Mouse (Mus musculus) stomach, postnatal 0 days (tissue): ENCODE measurements at regions not wholly inside any gene's neighbourhood (a gene's known extent, or its start where the extent isn't known, plus 50 kb on each side); places are given as distances from the start of the nearest gene placed in this dataset.

Source experiments
- CTCF ChIP-seq: IDR thresholded peaks from 2 replicates; pipeline ENCODE4 v1.5.1; 2016; ENCODE audit warnings: antibody characterized with exemption, low read depth, mild to moderate bottlenecking, moderate library complexity
- EP300 ChIP-seq: optimal IDR thresholded peaks from 2 replicates; pipeline ENCODE3; 2016; ENCODE audit warnings: antibody characterized with exemption

DNA sequence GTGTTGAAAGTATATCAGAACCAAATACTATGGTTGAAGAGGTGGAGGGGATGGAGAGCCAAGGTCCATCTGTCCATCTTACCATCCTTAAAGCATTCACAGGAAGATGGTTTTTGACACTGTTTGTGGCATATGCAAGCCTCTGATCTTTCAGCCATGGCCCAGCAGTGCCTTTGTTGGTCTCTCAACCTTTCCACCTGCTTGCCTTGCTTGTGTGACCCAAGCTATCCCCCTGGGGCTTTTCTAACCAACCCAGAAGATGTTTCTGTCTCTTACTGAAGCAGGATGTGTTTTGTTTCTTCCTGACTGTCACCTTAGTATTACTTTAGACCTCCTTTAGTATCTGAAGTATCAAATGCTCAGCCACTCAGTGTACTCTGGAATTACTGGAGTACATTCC lies 107.8 kb upstream of the Prdm1 start:
- TF ChIP-seq CTCF = no peak
- no peak for TF ChIP-seq EP300
